Mouse (Mus musculus) lung, adult 2 months (tissue): ENCODE data around the gene Snapc2. TPM values are rescaled to one million over a fixed set of nuclear protein-coding genes. Genes with fewer than 3 reads are reported as not detected.

ENCODE experiments used
- DNase-seq: peaks from one replicate; pipeline ENCODE4 v3.0.0; 2022
- H3K4me1 ChIP-seq: fragments of 200-500 bp; 2 replicates; pipeline ENCODE4 v1.6.1; 2011; ENCODE audit warnings: low read length; ENCODE audit not compliant: control insufficient read depth, insufficient read depth
- H3K4me3 ChIP-seq: fragments of 200-500 bp; replicated peaks from 2 replicates; pipeline ENCODE3; 2011; ENCODE audit warnings: low read depth, mild to moderate bottlenecking, control low read depth, low read length; ENCODE audit errors: extremely low read depth
- CTCF ChIP-seq: fragments of 200-500 bp; IDR thresholded peaks from 2 replicates; pipeline ENCODE4 v1.5.1; 2011; ENCODE audit warnings: mild to moderate bottlenecking, low read length, control low read depth; ENCODE audit not compliant: insufficient read depth
- POLR2A ChIP-seq: fragments of 200-500 bp; IDR thresholded peaks from 2 replicates; pipeline ENCODE4 v1.6.1; 2011; ENCODE audit warnings: low read depth, mild to moderate bottlenecking, control low read depth, low read length, borderline replicate concordance; ENCODE audit errors: extremely low read depth
- WGBS: fragments of 180-500 bp; shearing (Covaris S2); methylation state at CpG from one replicate; pipeline ENCODE4 v1.1.7; 2018; 5-methylcytosine and 5-hydroxymethylcytosine counted together
- polyA plus RNA-seq: library from polyadenylated mRNA; depleted of rRNA; stranded (reverse); fragments of >200 nt; gene quantifications from 2 replicates; pipeline ENCODE4 v1.2.3, GENCODE M21; 2012; rRNA removed

The Snapc2 gene
- 25.0 and 34.5 TPM in 2 replicates for polyA plus RNA-seq

DNA sequence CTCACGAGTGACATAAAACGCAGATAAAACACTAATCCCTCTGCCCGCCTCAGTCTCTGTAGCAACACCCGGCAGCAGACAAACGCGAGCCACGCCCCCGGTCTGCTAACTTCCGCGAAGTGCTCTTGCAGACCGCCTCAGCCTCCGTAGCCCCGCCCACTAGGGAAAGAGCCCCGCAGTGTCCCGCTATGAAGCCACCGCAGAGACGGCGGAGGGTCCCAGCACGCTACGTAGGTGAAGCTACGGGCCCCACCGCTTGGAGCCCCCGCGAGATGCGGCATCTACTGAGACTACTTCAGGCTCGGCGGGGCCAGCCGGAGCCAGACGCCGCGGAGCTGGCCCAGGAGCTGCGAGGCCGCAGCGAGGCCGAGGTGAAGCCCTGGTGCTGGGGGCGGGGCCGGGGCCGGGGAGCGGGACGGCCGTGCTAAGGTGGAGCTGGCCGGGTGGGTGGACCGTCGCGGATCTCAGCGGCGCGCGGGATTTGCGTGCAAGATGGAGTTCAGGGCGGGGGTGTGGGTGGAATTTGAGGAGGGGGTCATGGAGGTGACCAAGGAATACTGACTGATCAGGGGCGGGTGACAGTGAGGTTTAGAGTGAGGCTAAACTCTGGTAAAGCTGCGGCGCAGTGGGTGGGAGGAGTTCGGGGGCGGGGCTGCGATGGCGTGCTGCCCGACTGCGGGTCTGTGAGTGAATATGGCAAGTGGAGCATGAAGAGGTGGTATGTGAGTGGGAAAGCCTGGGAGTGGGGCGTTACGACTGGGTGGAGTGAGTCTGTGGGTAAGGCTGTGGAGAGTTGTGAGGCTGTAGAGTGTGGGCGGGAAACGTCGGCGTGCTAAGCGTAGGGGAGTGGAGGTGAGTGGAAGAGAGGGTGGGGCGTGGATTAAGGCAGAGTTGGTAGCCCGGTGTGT, at the start of gene Snapc2:
TSS of gene Snapc2 (plus strand) at position 147 of the 908 bp plus-strand sequence.
- peak; percentile 97 for DNase-seq
- under 1% methylated on average over 69 of the region's 69 CpGs for WGBS
- Histone ChIP-seq H3K4me3 (peak within 1 kb of the TSS; percentile 79), H3K4me1 (peaks cover 7% of the 10 kb centered on the region)
- TF ChIP-seq CTCF, result no peak
- peak; percentile 65; the same call in 1 of the 2 replicates for TF ChIP-seq POLR2A

- Histone ChIP-seq H3K4me1 (no peaks in the 10 kb centered on the region), H3K4me3 (no peak overlapping the region)
- DNase-seq, result no peak
- TF ChIP-seq CTCF (no peak), POLR2A (no peak)
- WGBS, result 61% methylated on average over 38 of the region's 38 CpGs
Measured at GRCm38 (mm10) chr8:4205246-4206123, 47.4 kb upstream of the Snapc2 start.

GRCm38 (mm10) chr8:4206182-4207015, 46.5 kb upstream of the Snapc2 start:
- H3K4me3 ChIP-seq, result no peak overlapping the region
- WGBS, result 49% methylated on average over 44 of the region's 44 CpGs
- DNase-seq, result no peak
- H3K4me1 ChIP-seq, result no peaks in the 10 kb centered on the region
- TF ChIP-seq CTCF, result no peak
- no peak for TF ChIP-seq POLR2A

DNA sequence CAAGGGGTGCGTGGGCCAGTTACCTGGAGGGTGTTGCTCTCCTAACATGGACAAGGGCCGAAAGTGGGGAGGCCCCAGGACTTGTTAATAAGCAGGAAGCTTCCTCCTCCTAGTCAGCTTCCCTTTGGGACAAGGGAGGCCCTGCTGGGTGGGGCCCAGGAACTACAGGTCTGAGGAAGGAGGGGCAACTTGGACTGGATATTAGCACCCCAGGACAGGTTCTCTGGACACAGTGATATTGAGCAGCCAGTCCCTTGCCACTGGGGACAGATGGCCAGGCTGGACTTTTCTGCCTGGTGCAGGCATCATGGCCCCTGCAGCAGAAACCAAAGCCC, 45.9 kb upstream of the Snapc2 start:
- no peaks in the 10 kb centered on the region for H3K4me1 ChIP-seq
- no peak for TF ChIP-seq CTCF
- TF ChIP-seq POLR2A, result no peak
- H3K4me3 ChIP-seq, result no peak overlapping the region
- 66% methylated on average over 2 of the region's 2 CpGs for WGBS
- DNase-seq, result no peak

GRCm38 (mm10) chr8:4211097-4211496, 41.8 kb upstream of the Snapc2 start:
- TF ChIP-seq CTCF (no peak), POLR2A (no peak)
- 63% methylated on average over 6 of the region's 6 CpGs for WGBS
- DNase-seq, result no peak

DNA sequence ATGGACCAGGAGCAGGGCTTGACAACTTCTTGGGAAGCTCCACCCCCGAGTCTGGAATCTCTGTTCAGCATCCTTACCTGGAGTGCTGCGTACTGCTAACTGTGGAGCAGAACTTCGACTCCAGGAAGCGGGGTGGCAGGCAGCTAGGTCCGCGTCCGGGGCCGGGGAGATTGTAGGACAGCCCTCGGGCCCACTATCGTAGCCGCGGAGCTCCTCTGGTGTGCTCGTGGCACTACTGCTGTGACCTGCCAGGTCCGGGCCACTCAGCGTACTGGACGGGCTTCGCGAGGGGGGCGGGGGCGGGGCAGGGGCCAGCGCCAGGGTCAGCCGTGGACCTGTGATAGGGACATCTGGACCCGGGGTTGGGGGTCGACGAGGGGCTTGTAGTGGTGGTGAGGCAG, 40.1 kb upstream of the Snapc2 start:
- peak; percentile 40 for DNase-seq
- H3K4me1 ChIP-seq, result peaks cover 4% of the 10 kb centered on the region
- no peak for TF ChIP-seq POLR2A
- no peak for TF ChIP-seq CTCF
- WGBS, result under 1% methylated on average over 25 of the region's 25 CpGs
- H3K4me3 ChIP-seq, result peak overlapping the region; percentile 31

More at GRCm38 (mm10) chr8:4211097-4211496, 41.8 kb upstream of the Snapc2 start:
- Histone ChIP-seq H3K4me1 (peaks cover 4% of the 10 kb centered on the region), H3K4me3 (no peak overlapping the region)

- WGBS, result 2% methylated on average over 18 of the region's 18 CpGs
- Histone ChIP-seq H3K4me1 (peaks cover 4% of the 10 kb centered on the region), H3K4me3 (peak overlapping the region; percentile 47)
- DNase-seq, result peak; percentile 73
- no peak for TF ChIP-seq CTCF
- TF ChIP-seq POLR2A, result peak; percentile 52; the same call in 1 of the 2 replicates
Measured at GRCm38 (mm10) chr8:4213210-4214005, 39.5 kb upstream of the Snapc2 start.
